Mouse (Mus musculus): ENCODE results near the gene Mrps31. TPM values are rescaled to one million over a fixed set of nuclear protein-coding genes. Genes with fewer than 3 reads are reported as not detected.

The Mrps31 gene
- total and polyA plus RNA-seq, 2 experiments = 9.5 to 34.9 TPM

GRCm38 (mm10) chr8:22389874-22390273, 21.3 kb upstream of the Mrps31 start:
- DNase-seq (ENCODE audit: extremely low read depth, low read depth, low spot score) = peak; percentile 24
- Histone ChIP-seq H3K9ac (ENCODE audit: low read depth, low read length) (peak overlapping the region; percentile 51), H3K36me3 (ENCODE audit: control insufficient read depth, insufficient read depth, low read length) (peaks cover 56% of the 10 kb centered on the region), H3K4me3 (ENCODE audit: insufficient read depth, low read depth, low read length) (no peak overlapping the region), H3K27ac (replicated peaks; ENCODE audit: insufficient read depth, low read depth, low read length) (peak overlapping the region; percentile 90), H3K4me1 (ENCODE audit: control insufficient read depth, insufficient read depth, low read length) (peaks cover 63% of the 10 kb centered on the region), H3K27me3 (ENCODE audit: control insufficient read depth, insufficient read depth, low read length) (no peaks in the 10 kb centered on the region), H3K79me2 (ENCODE audit: control insufficient read depth, insufficient read depth, low read length) (peaks cover 10% of the 10 kb centered on the region)
- no peak for TF ChIP-seq POLR2A (IDR thresholded peaks at IDR 0.05; ENCODE audit: extremely low read depth, insufficient read depth, low read length)
- TF ChIP-seq CTCF (IDR thresholded peaks at IDR 0.05; ENCODE audit: low read depth, low read length) = no peak
- 72% methylated on average over 10 of the region's 10 CpGs for WGBS

- peaks cover 55% of the 10 kb centered on the region for H3K36me3 ChIP-seq (ENCODE audit: control insufficient read depth, insufficient read depth, low read length)
These were observed 20.2 kb upstream of the Mrps31 start for GRCm38 (mm10) chr8:22390766-22391463.

GRCm38 (mm10) chr8:22394471-22394870, 16.7 kb upstream of the Mrps31 start:
- Histone ChIP-seq H3K79me2 (ENCODE audit: control insufficient read depth, insufficient read depth, low read length) (peaks cover 14% of the 10 kb centered on the region), H3K4me3 (ENCODE audit: insufficient read depth, low read depth, low read length) (peak overlapping the region; percentile 5), H3K27ac (replicated peaks; ENCODE audit: insufficient read depth, low read depth, low read length) (peak overlapping the region; percentile 99), H3K27me3 (ENCODE audit: control insufficient read depth, insufficient read depth, low read length) (no peaks in the 10 kb centered on the region), H3K4me1 (ENCODE audit: control insufficient read depth, insufficient read depth, low read length) (peaks cover 45% of the 10 kb centered on the region), H3K36me3 (ENCODE audit: control insufficient read depth, insufficient read depth, low read length) (peaks cover 28% of the 10 kb centered on the region), H3K9ac (ENCODE audit: low read depth, low read length) (peak overlapping the region; percentile 67)
- TF ChIP-seq POLR2A (IDR thresholded peaks at IDR 0.05; ENCODE audit: extremely low read depth, insufficient read depth, low read length) (no peak), CTCF (IDR thresholded peaks at IDR 0.05; ENCODE audit: low read depth, low read length) (no peak)
- peak; percentile 95 for DNase-seq (ENCODE audit: extremely low read depth, low read depth, low spot score)
- 19% methylated on average over 4 of the region's 4 CpGs for WGBS

More at GRCm38 (mm10) chr8:22390766-22391463, 20.2 kb upstream of the Mrps31 start:
- Histone ChIP-seq H3K9ac (ENCODE audit: low read depth, low read length) (peak overlapping the region; percentile 55), H3K27ac (replicated peaks; ENCODE audit: insufficient read depth, low read depth, low read length) (peak overlapping the region; percentile 83), H3K4me1 (ENCODE audit: control insufficient read depth, insufficient read depth, low read length) (peaks cover 64% of the 10 kb centered on the region), H3K27me3 (ENCODE audit: control insufficient read depth, insufficient read depth, low read length) (no peaks in the 10 kb centered on the region), H3K4me3 (ENCODE audit: insufficient read depth, low read depth, low read length) (no peak overlapping the region), H3K79me2 (ENCODE audit: control insufficient read depth, insufficient read depth, low read length) (peaks cover 11% of the 10 kb centered on the region)
- DNase-seq (ENCODE audit: extremely low read depth, low read depth, low spot score) = peak; percentile 96
- 21% methylated on average over 8 of the region's 8 CpGs for WGBS
- no peak for TF ChIP-seq POLR2A (IDR thresholded peaks at IDR 0.05; ENCODE audit: extremely low read depth, insufficient read depth, low read length)
- TF ChIP-seq CTCF (IDR thresholded peaks at IDR 0.05; ENCODE audit: low read depth, low read length) = peak; percentile 14; the same call in 1 of the 2 replicates

GRCm38 (mm10) chr8:22395256-22395655, 15.9 kb upstream of the Mrps31 start:
- Histone ChIP-seq H3K9ac (ENCODE audit: low read depth, low read length) (peak overlapping the region; percentile 60), H3K4me1 (ENCODE audit: control insufficient read depth, insufficient read depth, low read length) (peaks cover 42% of the 10 kb centered on the region), H3K27me3 (ENCODE audit: control insufficient read depth, insufficient read depth, low read length) (no peaks in the 10 kb centered on the region), H3K4me3 (ENCODE audit: insufficient read depth, low read depth, low read length) (peak overlapping the region; percentile 31), H3K79me2 (ENCODE audit: control insufficient read depth, insufficient read depth, low read length) (peaks cover 6% of the 10 kb centered on the region; the same call in 1 of the 2 replicates), H3K36me3 (ENCODE audit: control insufficient read depth, insufficient read depth, low read length) (peaks cover 20% of the 10 kb centered on the region), H3K27ac (replicated peaks; ENCODE audit: insufficient read depth, low read depth, low read length) (peak overlapping the region; percentile 99)
- peak; percentile 79 for DNase-seq (ENCODE audit: extremely low read depth, low read depth, low spot score)
- TF ChIP-seq CTCF (IDR thresholded peaks at IDR 0.05; ENCODE audit: low read depth, low read length) (no peak), POLR2A (IDR thresholded peaks at IDR 0.05; ENCODE audit: extremely low read depth, insufficient read depth, low read length) (no peak)
- 51% methylated on average over 8 of the region's 8 CpGs for WGBS

- H3K4me1 ChIP-seq (ENCODE audit: control insufficient read depth, insufficient read depth, low read length) = peaks cover 34% of the 10 kb centered on the region
- peak overlapping the region; percentile 98 for H3K27ac ChIP-seq (replicated peaks; ENCODE audit: insufficient read depth, low read depth, low read length)
- peaks cover 10% of the 10 kb centered on the region for H3K36me3 ChIP-seq (ENCODE audit: control insufficient read depth, insufficient read depth, low read length)
- H3K4me3 ChIP-seq (ENCODE audit: insufficient read depth, low read depth, low read length) = peak overlapping the region; percentile 100
- TF ChIP-seq POLR2A (IDR thresholded peaks at IDR 0.05; ENCODE audit: extremely low read depth, insufficient read depth, low read length) = no peak
- no peak for TF ChIP-seq CTCF (IDR thresholded peaks at IDR 0.05; ENCODE audit: low read depth, low read length)
- 1% methylated on average over 13 of the region's 13 CpGs for WGBS
- peaks cover 5% of the 10 kb centered on the region; the same call in 1 of the 2 replicates for H3K79me2 ChIP-seq (ENCODE audit: control insufficient read depth, insufficient read depth, low read length)
- H3K9ac ChIP-seq (ENCODE audit: low read depth, low read length) = peak overlapping the region; percentile 99
- no peaks in the 10 kb centered on the region for H3K27me3 ChIP-seq (ENCODE audit: control insufficient read depth, insufficient read depth, low read length)
- DNase-seq (ENCODE audit: extremely low read depth, low read depth, low spot score) = no peak
These were observed 13.4 kb upstream of the Mrps31 start for GRCm38 (mm10) chr8:22397811-22398141.
